Mouse (Mus musculus) heart, postnatal 4 days (tissue): ENCODE results near the gene Fbrsl1. TPM values are rescaled to one million over a fixed set of nuclear protein-coding genes. Genes with fewer than 3 reads are reported as not detected.

Experiments
- DNase-seq: peaks from one replicate; pipeline ENCODE4 v3.0.0; 2021
- total RNA-seq, 2 experiments: library from RNA; stranded (reverse); gene quantifications; 2 replicates each; pipeline ENCODE4 v1.2.3; 2021

Gene Fbrsl1
- total RNA-seq: 10 to 100 TPM; 49.7 to 52.2 TPM

- peak; percentile 97 for DNase-seq
Measured at GRCm38 (mm10) chr5:110448436-110449134, at the start of gene Fbrsl1. Gene Fbrsl1 (minus strand): TSS chr5:110448503.

DNA sequence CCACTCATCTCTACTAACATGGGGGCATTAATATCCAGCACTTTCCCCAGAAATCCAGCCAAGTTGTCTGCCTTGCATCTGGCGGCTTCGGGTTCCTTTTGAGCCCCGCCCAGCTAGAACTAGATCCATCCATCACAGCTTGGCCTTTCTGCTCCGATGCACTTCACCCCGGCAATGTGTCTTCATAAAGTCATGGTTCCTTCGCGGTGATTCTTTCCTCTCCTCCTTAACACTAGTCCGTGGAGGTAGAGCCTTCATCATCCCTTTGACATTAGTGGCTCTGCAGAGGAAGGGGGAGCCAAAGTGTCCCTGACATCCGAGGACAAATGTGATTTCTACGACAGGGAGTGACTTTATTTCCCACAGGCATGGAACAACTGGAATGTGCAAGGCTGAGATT, 49.8 kb upstream of the Fbrsl1 start:
- no peak for DNase-seq

DNA sequence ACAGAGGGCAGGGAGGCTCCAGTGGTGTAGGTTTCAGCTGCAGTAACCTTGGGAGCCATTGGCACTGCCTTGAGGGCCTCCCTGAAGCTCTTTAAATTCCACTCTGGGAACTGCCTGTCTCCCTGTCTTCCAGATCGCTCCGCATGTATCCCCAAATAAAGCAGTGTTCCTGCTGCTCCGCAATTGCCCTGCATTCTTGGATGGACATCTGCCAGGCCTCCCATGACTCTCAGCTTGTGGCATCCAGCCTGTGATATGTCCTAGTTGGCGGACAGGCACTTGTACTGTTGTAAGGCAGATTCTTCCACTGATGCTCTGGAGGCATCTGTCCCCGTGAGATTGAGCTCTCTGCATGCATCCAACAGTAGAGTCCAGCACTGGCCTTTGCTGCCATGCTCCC, 49.3 kb upstream of the Fbrsl1 start:
- peak; percentile 42 for DNase-seq

DNA sequence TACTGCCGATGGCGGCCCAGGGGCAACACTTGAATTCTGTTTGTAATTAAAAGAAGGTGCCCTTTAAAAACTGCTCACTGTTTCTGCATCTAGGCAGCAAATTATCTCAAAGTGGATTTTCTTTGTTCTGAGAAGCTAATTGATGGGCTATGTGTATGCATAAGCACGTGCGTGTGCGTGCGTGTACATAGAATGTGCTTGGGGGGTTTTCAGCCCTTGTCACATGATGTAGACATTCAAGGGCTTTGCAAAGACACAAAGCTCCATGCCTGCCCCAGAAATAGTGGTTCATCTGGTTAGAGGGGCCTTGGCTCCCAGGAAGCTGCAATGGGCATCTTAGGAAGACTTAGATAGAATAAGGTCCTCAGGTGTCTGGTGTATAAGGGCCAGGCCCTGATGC, 46.7 kb upstream of the Fbrsl1 start:
- no peak for DNase-seq

DNA sequence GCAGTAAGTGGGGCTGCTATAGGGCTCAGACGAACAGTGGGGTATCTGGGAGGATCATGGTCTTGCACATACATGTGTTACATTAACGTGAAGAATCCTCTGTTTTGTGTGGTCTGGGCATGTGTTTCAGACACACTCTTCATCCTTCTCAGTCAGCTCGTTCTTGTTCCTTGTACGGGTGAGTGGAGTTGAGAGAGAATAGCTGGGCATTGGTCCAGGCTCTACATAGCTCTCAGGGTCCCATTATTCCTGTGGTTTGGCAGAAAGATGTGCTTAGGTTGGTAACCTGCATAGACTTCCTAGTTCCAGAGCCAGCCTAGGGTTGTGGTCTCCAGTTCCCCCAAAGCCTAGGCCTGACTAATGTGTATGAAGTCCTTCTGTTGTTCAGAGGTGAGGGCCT, 46.1 kb upstream of the Fbrsl1 start:
- DNase-seq: no peak

DNA sequence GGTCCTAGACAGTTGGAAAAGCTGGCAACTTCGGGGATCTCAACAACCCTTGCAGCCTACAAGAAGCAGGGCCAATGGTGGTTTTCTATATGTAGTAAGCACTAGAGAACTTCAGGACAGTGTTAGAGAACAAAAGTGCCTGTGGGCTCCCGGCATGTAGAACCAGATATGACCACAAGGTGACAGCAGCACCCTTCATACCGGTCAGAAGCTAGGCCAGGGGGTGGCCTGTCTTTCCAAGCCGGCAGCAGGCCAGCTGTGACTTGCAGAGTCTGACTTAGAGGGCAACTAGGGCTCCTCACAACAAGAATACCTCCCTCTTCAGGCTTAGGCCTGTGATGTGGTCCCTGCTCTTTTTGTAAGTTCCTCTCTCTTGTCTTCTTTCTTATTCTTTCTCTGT, 45.5 kb upstream of the Fbrsl1 start:
- DNase-seq: peak; percentile 86

- no peak for DNase-seq
Measured at GRCm38 (mm10) chr5:110489639-110490038, 41.3 kb upstream of the Fbrsl1 start.

GRCm38 (mm10) chr5:110487943-110488342, 39.6 kb upstream of the Fbrsl1 start:
- no peak for DNase-seq

- DNase-seq: no peak
Measured at GRCm38 (mm10) chr5:110486674-110487334, 38.5 kb upstream of the Fbrsl1 start.

DNA sequence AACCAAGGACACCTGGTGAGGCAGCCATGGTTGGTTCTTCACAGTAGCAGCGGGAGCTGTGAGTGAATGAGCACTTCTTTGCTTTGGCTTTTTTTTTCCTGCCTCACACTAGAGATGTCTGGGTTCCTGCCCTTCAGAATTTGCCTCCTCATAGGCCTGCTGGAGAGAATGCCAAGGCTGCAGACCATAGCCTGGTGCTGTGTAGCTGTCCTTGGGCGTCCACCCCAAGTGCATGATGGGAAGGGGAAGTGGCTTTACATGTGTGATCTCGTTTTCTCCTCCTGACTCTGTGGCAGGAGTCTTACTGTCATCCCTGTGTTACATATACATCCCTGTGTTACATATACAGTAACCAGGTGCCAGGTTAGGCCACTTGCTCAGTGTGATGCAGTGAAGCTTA, 36.4 kb upstream of the Fbrsl1 start:
- DNase-seq: no peak

DNA sequence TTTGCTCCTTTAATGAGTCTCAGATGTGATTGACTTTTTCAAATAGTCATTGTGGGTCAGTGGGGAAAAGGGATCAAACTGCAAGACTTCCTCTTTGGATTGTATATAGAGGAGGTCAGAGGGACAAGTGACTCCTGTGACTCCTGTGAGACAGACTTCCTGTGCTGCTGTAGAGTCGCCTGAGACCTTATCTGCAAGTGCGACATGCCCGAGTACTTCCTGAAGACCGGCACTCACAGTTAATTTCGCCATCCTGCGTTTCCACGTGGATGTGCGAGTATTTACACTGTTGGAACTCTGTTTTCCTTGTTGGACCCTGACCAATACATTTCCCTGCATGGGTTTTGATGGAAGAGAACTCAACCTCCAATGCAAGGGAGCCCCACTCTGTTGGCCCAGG, 30.9 kb upstream of the Fbrsl1 start:
- no peak for DNase-seq

DNA sequence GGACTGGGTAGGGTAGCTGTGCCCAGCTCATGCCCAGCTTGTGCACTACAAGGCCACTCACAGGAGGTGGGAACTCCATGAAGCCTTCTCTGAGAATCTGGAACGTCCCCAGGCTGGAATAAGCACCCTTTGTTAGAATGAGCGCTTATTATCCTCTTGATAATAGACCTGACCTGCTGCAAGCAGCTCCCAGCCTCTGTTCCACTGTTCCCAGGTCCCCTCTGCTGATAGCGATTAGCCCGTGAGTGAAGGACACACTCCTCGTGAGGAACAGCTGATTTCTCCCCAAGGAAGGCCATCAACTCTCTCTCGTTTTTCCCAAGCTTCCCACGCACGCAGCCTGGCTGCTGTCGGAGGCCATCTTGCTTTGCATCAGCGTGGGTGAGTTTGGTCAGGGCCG, 25.9 kb upstream of the Fbrsl1 start:
- DNase-seq: no peak

- no peak for DNase-seq
Measured at GRCm38 (mm10) chr5:110472834-110473233, 24.5 kb upstream of the Fbrsl1 start.

DNA sequence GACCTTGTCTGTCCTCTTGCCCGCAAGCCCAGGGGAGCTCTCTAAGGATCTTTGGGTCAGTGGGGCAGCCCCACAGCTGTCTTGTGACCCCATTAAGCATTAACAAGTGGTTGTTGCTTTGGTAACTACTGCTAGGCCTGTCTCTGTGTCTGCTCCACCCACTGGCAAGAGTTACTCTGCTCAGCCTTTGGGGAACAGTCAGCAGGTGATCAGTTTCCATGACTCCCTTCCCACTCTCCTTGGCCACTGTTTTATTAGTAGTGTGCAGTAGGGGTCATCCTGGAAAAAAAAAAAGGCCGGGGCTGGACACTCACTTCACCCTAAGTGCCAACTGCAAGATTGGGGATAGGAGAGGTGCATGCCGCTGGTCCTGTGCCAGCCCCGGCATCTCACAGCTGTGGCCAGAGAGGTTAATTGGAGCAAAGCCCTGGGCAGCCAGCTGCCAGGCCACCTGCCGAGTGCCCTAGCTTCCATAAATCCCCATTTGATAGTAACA, 23.7 kb upstream of the Fbrsl1 start:
- no peak for DNase-seq

GRCm38 (mm10) chr5:110471285-110471684, 23.0 kb upstream of the Fbrsl1 start:
- no peak for DNase-seq

GRCm38 (mm10) chr5:110469227-110469925, 21.1 kb upstream of the Fbrsl1 start:
- no peak for DNase-seq

- no peak for DNase-seq
Measured at GRCm38 (mm10) chr5:110468296-110468695, 20.0 kb upstream of the Fbrsl1 start.

DNA sequence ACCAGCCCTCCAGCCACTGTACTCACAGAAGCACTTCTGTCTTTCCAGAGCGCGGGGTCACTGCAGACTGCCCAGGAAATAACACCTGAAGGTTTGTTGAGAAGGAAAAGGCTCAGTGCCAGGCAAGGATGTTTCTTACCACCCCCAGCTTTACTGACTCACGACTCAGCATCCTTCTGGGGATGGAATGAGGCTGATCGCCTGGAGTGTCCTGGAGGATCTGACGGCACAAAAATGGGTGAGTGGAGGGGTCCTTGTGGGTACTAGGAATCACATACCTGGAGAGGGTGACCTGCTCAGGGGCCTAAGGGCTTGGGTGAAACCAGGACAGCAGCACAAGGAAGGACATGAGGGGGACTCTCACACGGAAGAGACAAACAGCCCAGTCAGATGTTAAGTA, 19.4 kb upstream of the Fbrsl1 start:
- no peak for DNase-seq

- no peak for DNase-seq
Measured at GRCm38 (mm10) chr5:110466531-110467424, 18.5 kb upstream of the Fbrsl1 start.

DNA sequence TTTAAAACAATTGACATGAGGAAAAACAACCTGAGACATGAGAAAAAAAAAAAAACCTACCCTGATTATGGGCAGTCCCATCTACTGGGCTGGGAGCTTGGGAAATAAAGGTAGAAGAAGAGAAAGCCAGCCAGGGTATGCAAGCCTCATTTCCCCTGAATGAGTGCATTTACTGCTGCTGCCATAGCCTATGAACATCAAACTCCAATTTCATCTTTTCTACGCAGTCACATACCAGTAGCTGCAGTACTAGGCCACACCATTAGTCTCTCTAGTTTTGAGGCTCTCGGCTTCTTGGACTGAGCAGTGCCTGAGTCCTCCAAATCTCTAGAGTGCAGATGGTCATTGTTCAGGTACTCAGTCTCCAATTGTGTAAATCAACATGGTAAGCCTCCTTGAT, 14.3 kb upstream of the Fbrsl1 start:
- no peak for DNase-seq

DNA sequence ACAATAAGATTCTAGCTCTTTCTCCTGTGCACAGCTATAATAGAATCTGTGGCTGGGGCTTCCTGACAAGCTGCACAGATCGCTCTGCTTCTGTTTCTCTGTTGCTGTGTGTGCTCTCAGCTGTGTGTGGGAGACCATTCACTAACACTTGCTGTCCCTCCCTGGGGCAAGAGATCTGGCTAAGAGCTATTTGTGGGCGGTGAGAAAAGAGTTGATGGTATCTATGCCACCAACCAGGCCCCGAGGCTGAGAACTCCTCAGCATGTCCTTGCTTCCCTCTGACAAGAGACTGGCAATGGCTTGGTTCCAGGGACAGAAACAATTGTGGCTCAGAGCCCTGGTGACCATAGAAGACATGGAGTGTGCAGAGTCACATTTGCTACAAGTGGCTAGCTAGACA, 10.6 kb upstream of the Fbrsl1 start:
- peak; percentile 46 for DNase-seq

DNA sequence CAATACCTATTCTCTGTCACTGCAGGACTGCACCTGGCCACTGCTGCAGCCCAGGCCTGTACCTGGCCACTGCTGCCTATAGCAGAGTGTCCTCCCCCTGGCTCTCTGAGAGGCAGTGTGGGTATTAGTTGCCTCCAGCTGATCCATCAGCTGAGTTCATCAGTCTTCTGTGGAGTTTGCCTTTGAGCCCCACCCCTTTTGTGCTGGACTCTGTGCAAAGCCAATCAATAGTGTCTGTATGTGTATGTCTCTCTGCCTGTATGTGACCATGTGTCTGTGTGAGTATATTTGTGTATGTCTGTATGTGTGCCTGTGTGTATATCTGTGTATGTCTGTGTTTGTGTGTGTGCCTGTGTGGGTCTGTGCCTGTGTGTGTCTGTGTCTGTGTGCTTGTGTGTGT, 7.0 kb upstream of the Fbrsl1 start:
- DNase-seq: no peak

DNA sequence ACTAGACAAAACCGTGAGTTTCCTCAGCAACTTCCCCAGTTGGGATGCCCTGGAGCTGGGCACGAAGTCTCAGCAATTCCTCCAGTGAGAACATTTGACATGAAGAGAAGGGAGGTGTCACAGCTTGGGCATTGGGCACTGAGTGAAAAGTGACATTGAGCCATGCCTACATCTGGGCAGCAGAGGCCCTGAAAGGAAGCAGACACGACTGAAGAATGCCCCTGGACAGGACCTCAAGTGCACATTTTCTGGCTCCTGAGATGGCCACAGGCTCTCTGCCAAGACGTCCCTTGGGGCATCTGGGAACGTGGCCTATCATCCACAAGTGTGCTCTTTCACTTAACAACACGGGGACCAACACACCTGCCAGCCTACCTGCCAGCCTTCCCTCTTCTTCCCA, 991 bp upstream of the Fbrsl1 start:
- DNase-seq: peak; percentile 35
